Mouse (Mus musculus): Measurements from ENCODE around the gene Pspn. TPM values are rescaled to one million over a fixed set of nuclear protein-coding genes. Genes with fewer than 3 reads are reported as not detected.
A peak's percentile ranks its signal among the peaks of the same experiment; 100 is the strongest.

The Pspn gene
- polyA plus RNA-seq, 1 experiment from 2014 or later, result not detected

GRCm38 (mm10) chr17:56961880-56962279 lies 37.9 kb downstream of the Pspn start:
- no peak overlapping the region for H3K4me3 ChIP-seq (replicated peaks)
- H3K27me3 ChIP-seq, result peaks cover 21% of the 10 kb centered on the region
- no peaks in the 10 kb centered on the region for H3K9me3 ChIP-seq (replicated peaks)
- no peak overlapping the region for H3K27ac ChIP-seq (replicated peaks)
- H3K4me2 ChIP-seq, result no peak overlapping the region
- H3K9ac ChIP-seq, result no peak overlapping the region
- H3K4me1 ChIP-seq (replicated peaks), result peaks cover 17% of the 10 kb centered on the region
- WGBS (ENCODE audit: insufficient replicate concordance), result 75% methylated on average over 4 of the region's 4 CpGs
- H3K36me3 ChIP-seq (replicated peaks), result no peaks in the 10 kb centered on the region
- no peak for ATAC-seq (ENCODE audit: insufficient read depth)

DNA sequence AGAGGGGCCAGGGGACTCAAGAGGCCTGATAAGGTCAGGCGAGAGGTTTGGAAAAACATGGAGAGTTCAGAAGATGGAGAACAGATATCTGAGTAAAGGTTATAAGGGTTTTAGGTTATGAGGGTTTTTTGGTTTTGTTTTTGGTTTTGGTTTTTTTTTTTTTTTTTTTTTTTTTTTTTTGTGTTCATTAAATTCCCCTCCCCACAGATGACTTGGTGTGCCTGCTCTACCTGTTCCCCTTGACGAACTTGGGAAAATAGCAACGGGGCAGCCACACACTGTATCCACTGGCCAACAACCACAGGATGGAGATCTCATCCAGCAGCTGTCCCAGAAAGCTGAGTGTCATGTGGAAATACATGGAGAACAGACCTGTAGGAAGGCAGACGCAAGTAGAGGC lies 41.2 kb downstream of the Pspn start:
- no peaks in the 10 kb centered on the region for H3K36me3 ChIP-seq (replicated peaks)
- ATAC-seq (ENCODE audit: insufficient read depth), result no peak
- H3K4me3 ChIP-seq (replicated peaks), result no peak overlapping the region
- no peak overlapping the region for H3K9ac ChIP-seq
- no peak overlapping the region for H3K27ac ChIP-seq (replicated peaks)
- peak overlapping the region; percentile 39; the same call in 1 of the 2 replicates for H3K4me2 ChIP-seq
- peaks cover 17% of the 10 kb centered on the region; the same call in 1 of the 2 replicates for H3K27me3 ChIP-seq
- 50% methylated on average over 4 of the region's 4 CpGs for WGBS (ENCODE audit: insufficient replicate concordance)
- H3K9me3 ChIP-seq (replicated peaks), result no peaks in the 10 kb centered on the region
- peaks cover 17% of the 10 kb centered on the region for H3K4me1 ChIP-seq (replicated peaks)

DNA sequence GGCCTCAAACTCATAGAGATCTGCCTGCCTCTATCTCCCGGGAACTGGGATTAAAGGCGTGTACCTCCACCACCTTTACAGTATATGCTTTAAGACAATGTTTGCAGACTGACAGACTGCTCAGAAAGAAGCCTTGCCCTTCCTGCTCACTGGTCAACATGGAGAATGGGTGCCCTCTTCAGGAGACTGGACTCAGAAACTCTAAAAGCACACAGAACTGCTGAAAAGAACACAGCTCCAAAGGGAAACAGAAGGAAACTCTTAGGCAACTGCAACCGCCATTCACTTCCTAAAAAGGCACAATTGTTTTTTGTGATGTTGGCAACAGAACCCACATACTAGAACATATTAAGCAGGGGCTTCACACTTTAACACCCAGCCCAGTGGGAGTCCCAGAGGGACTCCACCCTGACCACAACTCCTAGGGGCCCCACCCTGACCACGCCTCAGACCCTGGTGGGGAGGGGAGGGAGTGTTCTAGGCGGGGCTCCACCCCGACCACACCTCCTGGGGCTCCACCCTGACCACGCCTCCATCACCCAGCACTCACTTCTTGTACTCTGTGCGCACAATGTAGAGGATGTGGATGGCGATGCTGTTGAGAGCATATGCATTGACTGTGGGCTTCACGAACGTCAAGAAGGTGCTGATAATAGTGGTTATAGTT lies 41.9 kb downstream of the Pspn start:
- ATAC-seq (ENCODE audit: insufficient read depth), result peak; percentile 94
- 10% methylated on average over 11 of the region's 11 CpGs for WGBS (ENCODE audit: insufficient replicate concordance)
- Histone ChIP-seq H3K27me3 (peaks cover 23% of the 10 kb centered on the region), H3K27ac (replicated peaks) (peak overlapping the region; percentile 45), H3K4me3 (replicated peaks) (no peak overlapping the region), H3K9ac (no peak overlapping the region), H3K36me3 (replicated peaks) (no peaks in the 10 kb centered on the region), H3K4me1 (replicated peaks) (peaks cover 17% of the 10 kb centered on the region), H3K9me3 (replicated peaks) (no peaks in the 10 kb centered on the region), H3K4me2 (peak overlapping the region; percentile 39)

DNA sequence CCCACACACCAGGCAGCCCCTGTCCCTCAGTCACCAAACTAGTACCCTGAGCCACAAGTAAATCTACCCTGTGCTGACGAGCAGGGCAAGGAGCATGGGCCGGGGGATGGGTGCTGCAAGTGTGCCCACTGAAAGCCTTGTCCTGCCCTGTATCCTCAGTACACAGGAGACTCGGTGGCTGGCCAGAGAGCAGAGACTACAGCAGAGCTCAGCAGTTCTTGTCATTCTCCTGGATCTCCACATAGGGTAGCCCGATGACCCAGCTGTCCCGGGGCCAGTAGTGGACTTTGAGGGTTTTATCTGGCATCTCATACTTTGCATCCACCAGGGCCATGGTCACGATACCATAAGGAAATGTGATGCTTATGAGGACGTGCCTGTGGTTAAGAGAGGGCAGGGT lies 44.9 kb downstream of the Pspn start:
- H3K9ac ChIP-seq, result no peak overlapping the region
- H3K4me2 ChIP-seq, result no peak overlapping the region
- no peak overlapping the region for H3K27ac ChIP-seq (replicated peaks)
- no peaks in the 10 kb centered on the region for H3K9me3 ChIP-seq (replicated peaks)
- peaks cover 17% of the 10 kb centered on the region for H3K4me1 ChIP-seq (replicated peaks)
- no peaks in the 10 kb centered on the region for H3K36me3 ChIP-seq (replicated peaks)
- 61% methylated on average over 7 of the region's 7 CpGs for WGBS (ENCODE audit: insufficient replicate concordance)
- H3K4me3 ChIP-seq (replicated peaks), result no peak overlapping the region
- ATAC-seq (ENCODE audit: insufficient read depth), result no peak
- H3K27me3 ChIP-seq, result peaks cover 17% of the 10 kb centered on the region

- WGBS (ENCODE audit: insufficient replicate concordance), result 55% methylated on average over 1 of the region's 1 CpGs
- no peaks in the 10 kb centered on the region for H3K36me3 ChIP-seq (replicated peaks)
- H3K27me3 ChIP-seq, result peaks cover 14% of the 10 kb centered on the region
- no peak overlapping the region for H3K9ac ChIP-seq
- H3K9me3 ChIP-seq (replicated peaks), result no peaks in the 10 kb centered on the region
- no peak overlapping the region for H3K4me2 ChIP-seq
- H3K4me3 ChIP-seq (replicated peaks), result no peak overlapping the region
- peaks cover 4% of the 10 kb centered on the region for H3K4me1 ChIP-seq (replicated peaks)
- no peak for ATAC-seq (ENCODE audit: insufficient read depth)
- no peak overlapping the region for H3K27ac ChIP-seq (replicated peaks)
Measured at GRCm38 (mm10) chr17:56952639-56953038, 47.2 kb downstream of the Pspn start.

GRCm38 (mm10) chr17:56950915-56951314 lies 48.9 kb downstream of the Pspn start:
- Histone ChIP-seq H3K9me3 (replicated peaks) (no peaks in the 10 kb centered on the region), H3K36me3 (replicated peaks) (no peaks in the 10 kb centered on the region), H3K9ac (no peak overlapping the region), H3K4me2 (no peak overlapping the region), H3K4me1 (replicated peaks) (no peaks in the 10 kb centered on the region), H3K27ac (replicated peaks) (no peak overlapping the region), H3K27me3 (peaks cover 17% of the 10 kb centered on the region), H3K4me3 (replicated peaks) (no peak overlapping the region)
- ATAC-seq (ENCODE audit: insufficient read depth), result no peak
- WGBS (ENCODE audit: insufficient replicate concordance), result 9% methylated on average over 3 of the region's 3 CpGs

Other genes starting within 250 kb of the Pspn start
- gene Nrtn, start 242.5 kb downstream of the Pspn start, polyA plus RNA-seq (2015; fragmentation: Nextera tagmentation; extraction: Ambion mirVana), result 1.1 and 1.6 TPM in 2 replicates
- 12.5 and 14.4 TPM in 2 replicates for gene Dus3l, start 235.3 kb downstream of the Pspn start, polyA plus RNA-seq (2015; fragmentation: Nextera tagmentation; extraction: Ambion mirVana)
- 0.23 and 0.60 TPM in 2 replicates for gene Prr22, start 229.8 kb downstream of the Pspn start, polyA plus RNA-seq (2015; fragmentation: Nextera tagmentation; extraction: Ambion mirVana)
- 11.9 and 14.6 TPM in 2 replicates for gene Rfx2, start 169.0 kb downstream of the Pspn start, polyA plus RNA-seq (2015; fragmentation: Nextera tagmentation; extraction: Ambion mirVana)
- gene Acsbg2, start 125.6 kb downstream of the Pspn start, polyA plus RNA-seq (2015; fragmentation: Nextera tagmentation; extraction: Ambion mirVana), result not detected in 2 replicates
- gene 1700061G19Rik, start 124.5 kb downstream of the Pspn start, polyA plus RNA-seq (2015; fragmentation: Nextera tagmentation; extraction: Ambion mirVana), result 0.03 and 0.07 TPM in 2 replicates
- gene Mllt1, start 64.6 kb downstream of the Pspn start, polyA plus RNA-seq (2015; fragmentation: Nextera tagmentation; extraction: Ambion mirVana), result 9.0 and 10.2 TPM in 2 replicates
- not detected in 2 replicates for gene Acer1, start 17.9 kb downstream of the Pspn start, polyA plus RNA-seq (2015; fragmentation: Nextera tagmentation; extraction: Ambion mirVana)
- 67.8 and 75.8 TPM in 2 replicates for gene Clpp, start 9.7 kb downstream of the Pspn start, polyA plus RNA-seq (2015; fragmentation: Nextera tagmentation; extraction: Ambion mirVana)
- 15.4 and 17.0 TPM in 2 replicates for gene Alkbh7, start 2.7 kb downstream of the Pspn start, polyA plus RNA-seq (2015; fragmentation: Nextera tagmentation; extraction: Ambion mirVana)
- 46.8 and 48.8 TPM in 2 replicates for gene Gtf2f1, start 11.3 kb upstream of the Pspn start, polyA plus RNA-seq (2015; fragmentation: Nextera tagmentation; extraction: Ambion mirVana)
- gene Gm17949, start 11.5 kb upstream of the Pspn start, polyA plus RNA-seq (2015; fragmentation: Nextera tagmentation; extraction: Ambion mirVana), result 0.20 and 0.36 TPM in 2 replicates
- gene Khsrp, start 31.5 kb upstream of the Pspn start, polyA plus RNA-seq (2015; fragmentation: Nextera tagmentation; extraction: Ambion mirVana), result 20.9 and 21.4 TPM in 2 replicates
- not detected in 2 replicates for gene Slc25a41, start 41.6 kb upstream of the Pspn start, polyA plus RNA-seq (2015; fragmentation: Nextera tagmentation; extraction: Ambion mirVana)
- 11.1 and 11.2 TPM in 2 replicates for gene Crb3, start 59.1 kb upstream of the Pspn start, polyA plus RNA-seq (2015; fragmentation: Nextera tagmentation; extraction: Ambion mirVana)
- gene Slc25a23, start 59.8 kb upstream of the Pspn start, polyA plus RNA-seq (2015; fragmentation: Nextera tagmentation; extraction: Ambion mirVana), result 4.9 and 7.0 TPM in 2 replicates
- gene Dennd1c, start 78.5 kb upstream of the Pspn start, polyA plus RNA-seq (2015; fragmentation: Nextera tagmentation; extraction: Ambion mirVana), result 2.6 and 4.2 TPM in 2 replicates
- gene Tubb4a, start 87.8 kb upstream of the Pspn start, polyA plus RNA-seq (2015; fragmentation: Nextera tagmentation; extraction: Ambion mirVana), result 0.29 and 0.31 TPM in 2 replicates
- gene Tnfsf9, start 105.3 kb upstream of the Pspn start, polyA plus RNA-seq (2015; fragmentation: Nextera tagmentation; extraction: Ambion mirVana), result 0.71 and 0.76 TPM in 2 replicates
- gene Cd70, start 149.8 kb upstream of the Pspn start, polyA plus RNA-seq (2015; fragmentation: Nextera tagmentation; extraction: Ambion mirVana), result not detected in 2 replicates
- 1.3 and 1.4 TPM in 2 replicates for gene Tnfsf14, start 194.2 kb upstream of the Pspn start, polyA plus RNA-seq (2015; fragmentation: Nextera tagmentation; extraction: Ambion mirVana)
- 369 and 468 TPM in 2 replicates for gene C3, start 228.1 kb upstream of the Pspn start, polyA plus RNA-seq (2015; fragmentation: Nextera tagmentation; extraction: Ambion mirVana)
- gene Gpr108, start 248.4 kb upstream of the Pspn start, polyA plus RNA-seq (2015; fragmentation: Nextera tagmentation; extraction: Ambion mirVana), result 11.9 and 12.0 TPM in 2 replicates
- 8.1 and 9.8 TPM in 2 replicates for gene Trip10, start 249.4 kb upstream of the Pspn start, polyA plus RNA-seq (2015; fragmentation: Nextera tagmentation; extraction: Ambion mirVana)

Measured in liver, embryonic 15.5 days (tissue).